Comparison of ENCODE assay signal across 8 mouse cellular contexts in genomic region chr17:73303217-73303616, GRCm38 (mm10).
DNase-seq lines count a peak whose midpoint lies in the region; ATAC-seq and TF ChIP-seq lines count a peak whose summit lies in the region.

No protein-coding gene starts in this region.

- no peak overlapping the region for H3K4me3 ChIP-seq in liver, embryonic 14.5 days (ENCODE audit: insufficient read depth in 1 of 2, low read depth in 2 of 2, low read length in 2 of 2)

- 22% methylated on average over 5 of the region's 5 CpGs for WGBS in liver, embryonic 14.5 days (ENCODE audit: insufficient replicate concordance)

- no peaks in the 10 kb centered on the region; the same call in 1 of the 2 replicates for H3K27me3 ChIP-seq in liver, embryonic 14.5 days (ENCODE audit: control insufficient read depth, insufficient read depth, low read length)

- TF ChIP-seq EP300 in liver, embryonic 14.5 days (IDR thresholded peaks at IDR 0.05; ENCODE audit: low read depth): no peak

- no peak overlapping the region for H3K27ac ChIP-seq in liver, embryonic 14.5 days

- H3K4me2 ChIP-seq in liver, embryonic 14.5 days (ENCODE audit: low read depth): no peak overlapping the region

- H3K9ac ChIP-seq in liver, embryonic 14.5 days (replicated peaks): no peak overlapping the region

- H3K4me1 ChIP-seq in liver, embryonic 14.5 days (replicated peaks; ENCODE audit: control insufficient read depth in 2 of 2, insufficient read depth in 2 of 2, low read length in 1 of 2): no peaks in the 10 kb centered on the region

- peak; percentile 68 for DNase-seq in 416B (ENCODE audit: low read depth)
- peak; percentile 37 for DNase-seq in Muller cell, postnatal 12 days (ENCODE audit: inconsistent ontology term)
- peak; percentile 68 for DNase-seq in cerebellum, adult 9-10 months
- peak; percentile 18 to 32 for DNase-seq in gastrocnemius, adult 8-10 months (ENCODE audit: low spot score in 2 of 2)
- DNase-seq in kidney, postnatal 10 days: peak; percentile 88
- peak in 2 of 3 experiments; percentile 33 to 37 for DNase-seq in liver, embryonic 14.5 days (ENCODE audit: low read depth in 3 of 3, low spot score in 3 of 3)
- DNase-seq in retina, adult 2 months (ENCODE audit: low read depth, low spot score): peak; percentile 47
- peak; percentile 78 for DNase-seq in thymus, postnatal 4 days

- TF ChIP-seq CTCF in liver, embryonic 14.5 days (IDR thresholded peaks at IDR 0.05; ENCODE audit: low read depth): peak; percentile 81

- ATAC-seq in liver, embryonic 14.5 days (ENCODE audit: insufficient read depth): no peak

- H3K36me3 ChIP-seq in liver, embryonic 14.5 days (replicated peaks; ENCODE audit: control insufficient read depth, insufficient read depth, low read depth): no peaks in the 10 kb centered on the region

- H3K9me3 ChIP-seq in liver, embryonic 14.5 days (ENCODE audit: control insufficient read depth, low read length): no peaks in the 10 kb centered on the region

Comparison
In these comparisons a context has a peak if more than half of its experiments do, and no peak if none do; other contexts are left out.
1. DNase-seq: peak in every context shown above with its lines; median percentile 88 in kidney, postnatal 10 days; 78 in thymus, postnatal 4 days; 68 in 416B; 68 in cerebellum, adult 9-10 months; 47 in retina, adult 2 months; 37 in Muller cell, postnatal 12 days; 35 in liver, embryonic 14.5 days; 25 in gastrocnemius, adult 8-10 months.